Mouse (Mus musculus) stomach, postnatal 0 days (tissue): ENCODE measurements around the gene Rundc3a.
"Not testable (repeated sequence)": the region's sequence is repeated elsewhere in the genome, so short reads cannot be mapped to it uniquely, and the experiment has no call there.

ENCODE experiments used
- CTCF ChIP-seq: IDR thresholded peaks from 2 replicates; pipeline ENCODE4 v1.5.1; 2016; ENCODE audit warnings: antibody characterized with exemption, low read depth, mild to moderate bottlenecking, moderate library complexity
- EP300 ChIP-seq: optimal IDR thresholded peaks from 2 replicates; pipeline ENCODE3; 2016; ENCODE audit warnings: antibody characterized with exemption

DNA sequence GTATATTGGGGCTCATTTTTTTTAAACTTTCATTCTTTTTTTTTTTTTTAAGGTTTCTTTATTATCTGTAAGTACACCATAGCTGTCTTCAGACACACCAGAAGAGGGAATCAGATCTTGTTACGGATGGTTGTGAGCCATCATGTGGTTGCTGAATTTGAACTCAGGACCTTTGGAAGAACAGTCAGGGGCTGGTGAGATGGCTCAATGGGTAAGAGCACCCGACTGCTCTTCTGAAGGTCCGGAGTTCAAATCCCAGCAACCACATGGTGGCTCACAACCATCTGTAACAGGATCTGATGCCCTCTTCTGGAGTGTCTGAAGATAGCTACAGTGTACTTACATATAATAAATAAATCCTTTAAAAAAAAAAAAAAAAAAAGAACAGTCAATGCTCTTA is 17.1 kb downstream of the Rundc3a start:
- TF ChIP-seq CTCF, EP300: not testable (repeated sequence)
